Mouse (Mus musculus): ENCODE results near the gene Agrp.

Gene Agrp

GRCm38 (mm10) chr8:105636963-105637510 lies at the start of gene Agrp:
Gene Agrp (minus strand): TSS chr8:105637393.
- peak in 1 of 2 experiments; percentile 66 for DNase-seq

GRCm38 (mm10) chr8:105686551-105686950 lies 49.4 kb upstream of the Agrp start:
- DNase-seq = no peak

DNA sequence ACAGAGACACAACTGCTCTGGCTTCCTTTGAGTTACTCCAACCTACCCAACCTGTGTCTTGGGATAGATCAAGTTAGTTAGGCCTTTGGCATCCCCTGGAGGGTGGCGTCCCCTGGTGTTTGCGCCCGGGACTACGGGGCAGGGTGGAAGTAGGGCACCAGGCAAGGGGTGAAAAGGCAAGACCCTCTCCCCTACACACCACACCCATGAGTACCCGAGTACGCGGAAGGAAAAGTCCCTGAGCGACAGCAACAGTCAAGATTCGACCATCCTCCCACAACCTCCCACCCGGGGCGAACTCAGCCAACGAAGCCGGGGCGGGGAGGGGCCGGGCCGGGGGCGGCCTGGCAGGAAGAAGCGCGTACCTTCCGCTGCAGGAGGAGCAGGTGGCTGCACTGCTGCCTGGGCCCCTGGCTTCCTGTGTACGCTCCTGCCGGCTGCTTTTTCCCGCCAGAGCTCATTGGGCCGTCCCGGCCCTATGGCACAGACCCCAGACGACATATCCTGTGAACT lies 48.7 kb upstream of the Agrp start, which contains the start of gene Carmil2:
TSS of gene Carmil2 (plus strand) at position 479 of the 513 bp plus-strand sequence.
- DNase-seq = peak; percentile 70 to 86

DNA sequence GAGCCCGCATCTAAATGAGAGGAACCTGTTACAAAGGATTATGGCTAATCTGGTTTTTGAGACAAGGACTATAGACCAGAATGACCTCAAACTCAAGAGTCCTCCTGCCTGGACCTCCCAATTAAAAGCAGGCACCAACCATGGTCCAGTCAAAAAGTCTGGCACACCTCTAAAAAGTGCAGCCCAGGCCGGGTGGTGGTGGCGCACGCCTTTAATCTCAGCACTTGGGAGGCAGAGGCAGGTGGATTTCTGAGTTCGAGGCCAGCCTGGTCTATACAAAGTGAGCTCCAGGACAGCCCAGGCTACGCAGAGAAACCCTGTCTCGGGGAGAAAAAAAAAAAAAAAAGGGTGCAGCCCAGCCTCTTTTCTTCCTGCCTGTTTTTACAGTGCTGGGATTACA lies 48.1 kb upstream of the Agrp start:
- no peak for DNase-seq

DNA sequence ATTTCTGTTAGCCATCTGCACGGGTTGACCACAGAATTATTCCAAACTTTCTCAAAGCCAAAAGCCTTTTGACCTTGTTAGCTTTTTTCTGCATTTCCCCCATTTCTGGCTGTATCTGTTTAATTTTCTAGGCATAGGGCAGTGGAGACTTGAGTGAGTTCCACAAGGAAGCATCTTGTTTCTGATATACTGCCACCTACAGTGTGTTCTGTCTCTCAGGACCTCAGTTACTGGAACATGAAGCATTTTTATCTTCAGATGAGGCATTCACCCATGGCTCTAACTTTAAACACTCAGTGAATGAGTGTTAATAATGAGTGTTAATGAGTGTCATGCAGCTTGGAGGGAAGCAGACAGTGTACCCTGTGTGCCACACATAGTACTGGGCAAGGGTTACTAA lies 40.7 kb upstream of the Agrp start:
- DNase-seq = no peak

- DNase-seq = peak in 1 of 2 experiments; percentile 26
These were observed 24.0 kb upstream of the Agrp start for GRCm38 (mm10) chr8:105661167-105661566.

DNA sequence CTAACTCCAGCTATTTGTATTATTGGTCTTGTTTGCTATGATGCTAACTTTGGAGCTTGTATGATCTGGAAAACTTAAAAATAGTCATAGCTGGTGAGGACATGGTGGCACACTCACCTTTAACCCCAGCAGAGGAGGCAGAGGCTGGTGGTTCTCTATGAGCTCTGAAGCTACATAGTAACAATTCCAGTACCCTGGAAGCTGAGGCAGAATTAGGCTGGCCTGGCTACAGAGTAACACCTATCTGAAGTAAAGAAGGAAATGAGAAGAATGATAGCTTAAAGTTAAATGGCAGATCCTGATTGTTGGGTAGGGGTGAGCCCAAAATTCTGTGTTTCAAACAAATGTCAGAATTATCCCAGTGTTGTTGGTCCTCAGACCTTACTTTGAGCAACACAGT lies 20.4 kb upstream of the Agrp start:
- DNase-seq = no peak

GRCm38 (mm10) chr8:105648929-105649328 lies 11.7 kb upstream of the Agrp start:
- no peak for DNase-seq

DNA sequence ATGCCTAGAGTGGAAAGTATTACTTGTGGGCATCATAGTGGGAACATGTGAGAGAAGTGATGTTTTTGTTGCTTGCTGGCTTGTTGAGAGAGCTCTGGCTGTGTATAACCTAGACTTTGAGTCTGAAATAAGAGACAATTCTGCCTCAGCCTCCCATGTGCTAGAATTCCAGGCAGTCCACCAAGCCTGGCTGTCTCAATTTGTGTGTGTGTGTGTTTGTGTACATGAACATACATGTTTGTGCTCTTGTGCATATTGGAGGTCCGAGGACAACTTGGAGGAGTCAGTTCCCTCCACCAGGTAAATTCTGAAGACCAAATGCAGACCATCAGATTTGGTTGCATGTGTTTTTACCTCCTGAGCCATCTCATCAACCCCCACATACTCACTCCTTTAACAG lies 8.0 kb upstream of the Agrp start:
- no peak for DNase-seq

DNA sequence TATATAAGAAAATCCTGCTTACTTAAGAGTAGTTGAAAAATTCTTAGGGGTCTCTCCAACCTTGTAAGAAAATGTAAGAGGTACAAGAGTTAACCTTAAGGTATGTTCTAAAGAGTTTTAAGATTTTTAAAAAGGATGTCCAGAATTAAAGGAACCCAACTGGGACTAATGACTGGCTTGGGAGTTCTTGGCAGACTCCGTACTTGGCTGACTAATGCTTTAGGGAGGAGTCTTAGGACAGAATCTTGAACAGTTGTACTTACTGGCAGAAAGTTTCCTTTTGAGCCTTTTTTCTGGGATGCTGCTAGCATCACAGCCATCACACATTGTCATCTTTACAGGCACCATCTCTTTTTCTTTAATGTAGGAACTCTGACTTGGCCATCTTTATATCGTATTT lies 3.3 kb upstream of the Agrp start:
- DNase-seq = no peak

- DNase-seq = no peak
These were observed 2.6 kb upstream of the Agrp start for GRCm38 (mm10) chr8:105639835-105640234.

DNA sequence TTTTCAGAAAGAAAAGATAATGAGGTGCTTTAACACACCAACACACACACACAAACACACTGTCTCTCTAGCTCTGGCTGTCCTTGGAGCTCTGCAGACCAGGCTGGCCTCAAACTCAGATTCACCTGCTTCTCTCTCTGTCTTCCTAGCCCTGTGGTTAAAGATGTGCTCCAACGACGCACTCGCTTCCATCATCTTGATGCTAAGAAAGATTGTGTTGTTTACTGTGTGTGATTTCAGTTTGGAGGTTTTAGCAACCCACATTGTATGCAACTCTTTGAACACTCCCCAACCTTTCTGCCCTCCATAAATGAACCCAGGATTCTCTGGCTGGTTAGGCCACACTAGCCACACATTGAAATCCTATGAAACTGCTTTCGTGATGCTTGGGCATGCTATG lies 1.3 kb upstream of the Agrp start:
- DNase-seq = no peak

GRCm38 (mm10) chr8:105637601-105638041 lies 428 bp upstream of the Agrp start:
- DNase-seq = no peak

DNA sequence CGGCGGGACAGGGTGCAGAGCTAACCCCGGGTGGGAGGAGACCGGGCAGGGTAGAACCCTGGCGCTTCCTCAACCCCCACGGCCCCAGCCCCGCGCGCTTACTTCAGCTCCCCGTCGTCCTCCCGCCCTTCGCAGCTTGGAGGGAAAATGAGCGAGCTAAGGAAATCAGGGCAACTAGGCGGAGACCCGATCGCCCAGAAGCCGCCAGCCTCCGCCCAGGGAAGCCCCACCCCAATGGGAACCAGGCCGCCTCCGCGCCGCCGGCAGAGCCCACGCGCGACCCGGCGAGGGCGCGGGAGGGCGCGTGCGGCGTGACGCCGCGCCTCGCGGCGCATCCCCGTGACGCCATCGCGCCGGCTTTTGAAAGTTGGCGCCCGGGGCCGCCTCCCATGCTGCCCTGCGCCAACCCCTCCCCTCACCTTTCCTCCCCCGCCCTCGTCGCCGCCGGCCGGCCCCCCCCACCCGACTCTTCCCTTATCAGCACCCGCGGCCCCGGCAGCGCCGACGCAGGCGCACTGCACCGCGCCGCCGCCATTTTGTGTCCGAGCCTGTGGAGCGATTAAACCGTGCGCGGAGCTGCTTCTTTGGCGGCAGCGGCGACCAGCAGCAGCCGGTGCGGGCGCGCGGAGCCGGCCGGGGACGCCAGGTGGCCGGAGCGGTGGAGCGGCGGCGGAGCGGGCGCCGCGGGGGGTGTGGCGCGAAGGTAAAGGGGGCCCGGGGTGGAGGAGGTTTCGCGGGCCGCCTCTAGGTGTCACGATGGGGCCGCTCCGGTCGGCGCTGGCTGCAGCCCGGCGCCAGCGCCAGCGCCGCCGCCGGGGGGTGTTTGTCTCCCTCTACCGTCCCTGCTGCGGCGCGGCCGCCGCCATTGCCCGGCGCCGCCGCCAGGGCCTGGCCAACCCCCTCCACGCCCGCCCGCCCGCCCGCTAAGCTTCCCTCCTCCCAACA lies 903 bp downstream of the Agrp start, which contains the start of gene Ctcf:
TSS of gene Ctcf (plus strand) at position 551 of the 945 bp plus-strand sequence.
- peak; percentile 93 to 95 for DNase-seq

DNA sequence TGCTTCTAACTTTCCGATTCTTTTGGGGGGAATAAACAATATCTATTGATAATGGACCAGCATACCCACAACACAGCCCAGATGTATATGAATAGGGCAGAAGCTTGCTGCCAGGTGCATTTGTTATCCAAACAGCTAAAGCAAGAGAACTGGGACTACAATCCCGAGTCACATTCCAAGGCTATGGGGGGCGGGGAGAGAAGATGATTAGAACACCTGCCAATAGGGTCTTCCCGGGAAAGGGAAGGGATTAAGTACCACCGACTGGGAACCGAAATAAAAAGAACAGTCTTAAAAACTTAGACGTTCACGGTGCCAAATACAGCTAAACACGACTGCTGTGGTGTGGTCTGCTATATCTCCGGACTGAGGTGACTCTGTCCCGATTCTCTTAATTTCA lies 1.7 kb downstream of the Agrp start:
- DNase-seq = no peak

DNA sequence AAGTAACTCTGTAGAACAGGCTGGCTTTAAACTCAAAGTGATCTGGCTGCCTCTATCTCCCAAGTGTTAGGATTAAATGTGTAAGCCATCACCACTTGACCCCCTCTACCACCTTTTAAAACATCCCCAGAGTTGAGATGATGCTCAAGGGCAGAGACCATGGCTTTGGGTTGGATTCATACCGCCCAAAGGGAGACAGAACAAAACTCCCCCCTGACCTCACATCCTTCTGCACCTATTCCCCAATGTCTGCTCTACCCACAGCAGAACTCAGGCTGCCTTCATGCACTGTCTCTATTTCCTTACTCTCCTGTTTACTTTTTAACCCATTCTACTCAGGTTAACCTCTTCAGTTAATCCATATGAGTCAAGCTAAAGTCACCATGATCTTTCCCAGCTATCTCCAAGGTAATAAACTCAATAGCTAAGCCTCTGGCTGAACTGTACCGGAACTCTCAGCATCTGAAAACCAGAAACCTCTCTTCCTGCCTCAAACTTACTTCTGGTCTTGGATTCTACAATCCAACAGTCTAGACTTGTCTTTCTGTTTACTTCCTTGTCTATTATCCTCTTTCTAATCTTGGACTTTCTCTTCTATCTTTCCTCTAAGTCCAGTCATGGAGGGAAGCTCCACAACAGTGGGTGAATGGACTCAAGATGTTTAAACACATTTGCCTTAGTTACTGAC lies 2.3 kb downstream of the Agrp start:
- DNase-seq = no peak

GRCm38 (mm10) chr8:105629337-105629736 lies 7.9 kb downstream of the Agrp start:
- DNase-seq = no peak

DNA sequence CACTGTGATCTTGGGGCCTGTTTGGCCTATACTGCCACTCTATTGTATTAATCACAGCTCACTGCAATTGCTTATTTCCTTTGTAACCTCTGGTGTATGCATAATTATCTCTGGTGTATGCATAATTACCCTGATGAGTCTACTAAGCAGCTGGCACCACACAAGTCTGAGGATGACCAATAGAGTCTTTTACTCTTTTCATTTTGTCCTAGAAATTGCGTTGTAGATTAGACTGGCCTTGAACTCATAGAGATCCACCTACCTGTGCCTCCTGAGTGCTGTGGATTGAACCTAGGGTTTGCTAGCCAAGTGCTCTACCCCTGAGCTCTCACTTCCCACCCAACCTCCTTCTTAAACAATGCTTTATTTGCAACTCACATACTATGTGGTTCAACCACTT lies 11.1 kb downstream of the Agrp start:
- DNase-seq = no peak

- no peak for DNase-seq
These were observed 12.4 kb downstream of the Agrp start for GRCm38 (mm10) chr8:105624831-105625230.

GRCm38 (mm10) chr8:105624401-105624800 lies 12.8 kb downstream of the Agrp start:
- no peak for DNase-seq

- no peak for DNase-seq
These were observed 13.4 kb downstream of the Agrp start for GRCm38 (mm10) chr8:105623679-105624245.

DNA sequence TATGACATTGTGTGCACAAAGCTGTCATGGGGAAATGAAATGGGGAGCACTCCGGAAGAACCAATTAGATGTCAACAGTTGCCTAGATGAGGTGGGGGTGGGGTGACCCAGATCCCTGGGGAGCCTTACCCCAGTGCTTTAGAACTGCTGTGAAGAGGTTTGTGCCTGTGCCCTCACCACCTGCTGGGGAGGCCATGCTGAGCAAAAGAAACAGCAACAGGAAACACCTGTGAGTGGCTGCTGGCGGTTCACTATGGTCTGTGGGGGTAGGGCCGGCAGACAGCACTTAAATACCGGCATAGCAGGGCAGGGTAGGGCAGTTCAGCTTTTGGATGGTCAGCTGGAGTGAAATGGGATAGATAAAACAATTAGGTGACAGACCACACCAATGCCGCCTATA lies 14.1 kb downstream of the Agrp start:
- peak; percentile 60 to 72 for DNase-seq

- peak; percentile 95 to 96 for DNase-seq
These were observed 14.7 kb downstream of the Agrp start for GRCm38 (mm10) chr8:105622421-105622920.

All from lung, postnatal 4 days (tissue).